Mouse (Mus musculus) hindbrain, embryonic 12.5 days (tissue): ENCODE measurements around the gene 6030468B19Rik. TPM values are rescaled to one million over a fixed set of nuclear protein-coding genes. Genes with fewer than 3 reads are reported as not detected.

Experiments
- ATAC-seq: fragments of 200-750 bp; cut with Nextera tagmentation; 2 replicates; pipeline ENCODE4 v1.8.0; 2017; ENCODE audit warnings: moderate TSS enrichment; ENCODE audit not compliant: low FRiP score
- H3K27ac ChIP-seq: fragments of 300-500 bp; sonication (generic); 2 replicates; pipeline ENCODE4 v1.5.1; 2016; ENCODE audit warnings: mild to moderate bottlenecking
- H3K27me3 ChIP-seq: fragments of 300-500 bp; sonication (generic); 2 replicates; pipeline ENCODE4 v1.6.1; 2016; ENCODE audit warnings: mild to moderate bottlenecking
- H3K36me3 ChIP-seq: fragments of 300-500 bp; sonication (generic); 2 replicates; pipeline ENCODE4 v1.6.1; 2016; ENCODE audit warnings: mild to moderate bottlenecking
- H3K4me1 ChIP-seq: fragments of 300-500 bp; sonication (generic); 2 replicates; pipeline ENCODE4 v1.6.1; 2016
- H3K4me2 ChIP-seq: fragments of 300-500 bp; sonication (generic); replicated peaks from 2 replicates; pipeline ENCODE4 v1.6.1; 2016; ENCODE audit warnings: mild to moderate bottlenecking
- H3K4me3 ChIP-seq: fragments of 300-500 bp; sonication (generic); 2 replicates; pipeline ENCODE4 v1.5.1; 2016; ENCODE audit warnings: mild to moderate bottlenecking
- H3K9ac ChIP-seq: fragments of 300-500 bp; sonication (generic); 2 replicates; pipeline ENCODE4 v1.6.1; 2016; ENCODE audit warnings: mild to moderate bottlenecking, moderate library complexity
- H3K9me3 ChIP-seq: fragments of 300-500 bp; sonication (generic); replicated peaks from 2 replicates; pipeline ENCODE4 v1.6.1; 2016; ENCODE audit warnings: mild to moderate bottlenecking
- WGBS: fragments of 180-500 bp; shearing (Covaris S2); methylation state at CpG from one replicate; pipeline ENCODE4 v1.1.7; 2016; 5-methylcytosine and 5-hydroxymethylcytosine counted together
- polyA plus RNA-seq: library from polyadenylated mRNA; unstranded; fragments of >200 nt; fragmentation: Nextera tagmentation; extraction: Ambion mirVana; gene quantifications from 2 replicates; pipeline ENCODE4 v1.2.1, GENCODE M21; 2016

6030468B19Rik gene
- polyA plus RNA-seq, 1 experiment from 2014 or later: 0.67 TPM

DNA sequence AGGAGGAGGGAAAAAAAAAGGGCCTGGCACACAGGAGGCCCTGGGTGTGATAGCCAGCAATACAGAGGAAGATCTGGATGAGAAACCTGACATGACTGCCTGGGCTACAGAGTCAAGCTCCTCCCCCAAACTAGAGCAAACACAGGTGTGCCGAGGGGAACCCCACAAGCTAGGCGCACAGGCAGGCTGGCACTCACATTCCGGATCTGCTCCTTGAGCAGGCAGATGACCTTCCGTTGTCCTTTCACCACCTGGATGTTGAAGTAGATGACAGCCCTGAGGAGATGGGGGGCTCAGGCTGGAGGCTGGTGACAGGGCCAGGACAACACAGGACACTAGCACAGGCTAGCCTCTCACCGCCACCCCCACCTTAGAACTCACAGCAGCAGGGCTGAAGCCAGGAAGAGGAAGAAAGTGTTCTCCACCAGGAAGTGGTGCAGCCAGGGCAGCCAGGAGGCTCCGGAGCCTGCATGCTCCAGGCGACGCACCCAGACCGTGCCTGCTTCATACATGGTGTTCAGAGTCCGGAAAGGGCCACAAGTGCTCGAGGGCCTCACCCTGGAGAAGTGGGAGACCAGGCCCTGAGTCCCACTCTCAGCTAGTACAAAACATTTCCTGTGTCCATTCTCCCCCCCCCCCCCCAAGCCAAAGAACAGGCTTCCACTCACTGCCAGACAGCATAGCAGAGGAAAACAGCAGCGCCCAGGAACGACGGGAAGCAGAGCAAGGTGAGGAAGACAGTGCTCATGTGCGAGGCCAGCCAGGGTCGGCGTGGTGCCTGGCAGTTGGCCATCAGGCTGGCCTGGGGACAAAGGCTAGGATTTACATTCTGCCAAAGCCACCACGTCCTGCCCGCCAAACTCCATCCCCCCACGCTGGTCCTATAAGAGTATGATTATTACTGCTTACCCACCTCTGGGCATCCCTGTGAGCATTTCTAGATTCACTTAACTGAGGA, 28.5 kb upstream of the 6030468B19Rik start:
- H3K4me3 ChIP-seq: no peak overlapping the region
- WGBS: 86% methylated on average over 20 of the region's 20 CpGs
- H3K27ac ChIP-seq: peak overlapping the region; percentile 62
- ATAC-seq: no peak
- H3K36me3 ChIP-seq: peaks cover 29% of the 10 kb centered on the region
- H3K9me3 ChIP-seq: no peaks in the 10 kb centered on the region
- H3K9ac ChIP-seq: no peak overlapping the region
- H3K4me1 ChIP-seq: peaks cover 7% of the 10 kb centered on the region; the same call in 1 of the 2 replicates
- H3K4me2 ChIP-seq: no peak overlapping the region
- no peaks in the 10 kb centered on the region for H3K27me3 ChIP-seq

DNA sequence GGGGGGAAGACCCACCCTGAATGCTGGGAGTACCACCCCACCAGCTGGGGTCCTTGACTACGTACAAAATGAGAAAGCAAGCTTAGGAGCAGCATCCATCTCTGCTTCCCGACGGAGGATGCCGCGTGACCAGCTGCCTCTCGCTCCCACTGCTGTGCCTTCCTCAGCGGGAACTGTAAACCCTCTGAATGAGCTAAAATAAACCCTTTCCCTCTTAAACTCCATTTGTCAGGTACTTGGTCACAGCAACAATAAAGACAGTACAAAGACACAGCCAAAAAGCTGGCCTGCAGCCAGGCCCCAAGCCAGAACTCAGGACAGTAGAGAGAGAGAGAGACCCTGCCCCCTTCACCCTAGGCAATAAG, 27.8 kb upstream of the 6030468B19Rik start:
- Histone ChIP-seq H3K4me2 (no peak overlapping the region), H3K4me3 (no peak overlapping the region), H3K36me3 (peaks cover 22% of the 10 kb centered on the region), H3K9me3 (no peaks in the 10 kb centered on the region), H3K27ac (peak overlapping the region; percentile 62), H3K9ac (no peak overlapping the region), H3K4me1 (peaks cover 7% of the 10 kb centered on the region; the same call in 1 of the 2 replicates), H3K27me3 (no peaks in the 10 kb centered on the region)
- peak; percentile 24; the same call in 1 of the 2 replicates for ATAC-seq
- 70% methylated on average over 7 of the region's 7 CpGs for WGBS

DNA sequence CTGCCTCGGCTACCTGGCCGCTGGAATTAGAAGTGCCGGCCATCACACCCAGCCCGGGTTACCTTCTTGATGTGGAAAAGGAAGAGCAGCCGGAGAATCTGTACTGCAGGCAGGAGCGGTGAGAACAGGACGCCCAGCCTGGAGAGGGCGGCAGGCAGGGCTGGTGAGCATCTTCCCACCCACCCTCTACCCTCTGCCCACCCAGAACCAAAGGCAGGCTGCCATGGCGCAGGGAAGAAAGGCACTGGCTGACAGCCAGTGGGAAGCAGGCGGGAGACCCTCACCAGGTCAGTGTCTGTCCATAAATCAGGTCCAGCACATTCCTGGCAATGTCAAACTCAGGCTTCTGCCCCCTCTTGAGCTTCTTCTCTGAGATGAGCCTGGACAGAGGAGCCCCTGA, 27.1 kb upstream of the 6030468B19Rik start:
- Histone ChIP-seq H3K36me3 (peaks cover 15% of the 10 kb centered on the region), H3K4me3 (no peak overlapping the region), H3K4me1 (peaks cover 7% of the 10 kb centered on the region; the same call in 1 of the 2 replicates), H3K27me3 (no peaks in the 10 kb centered on the region), H3K9me3 (no peaks in the 10 kb centered on the region), H3K4me2 (no peak overlapping the region), H3K9ac (no peak overlapping the region), H3K27ac (no peak overlapping the region)
- ATAC-seq: no peak
- WGBS: 92% methylated on average over 10 of the region's 10 CpGs

DNA sequence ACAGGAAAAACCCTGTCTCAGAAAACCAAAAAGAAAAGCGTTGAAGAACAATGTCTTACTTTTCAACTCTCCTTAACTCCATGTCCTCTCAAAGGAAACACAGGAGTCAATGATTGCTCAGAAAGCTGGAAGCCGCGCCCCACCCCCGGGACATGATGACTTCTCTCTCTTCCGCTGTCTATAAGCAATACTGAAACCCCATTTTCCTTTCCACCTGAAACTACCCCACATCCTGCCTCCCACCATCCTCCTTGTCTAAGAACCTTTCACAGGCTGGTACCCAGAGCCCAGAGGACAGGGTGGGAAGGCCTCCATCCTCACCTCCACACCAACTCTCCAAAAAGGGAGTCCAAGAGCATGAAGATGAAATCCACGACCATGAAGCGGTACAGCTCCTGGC, 25.1 kb upstream of the 6030468B19Rik start:
- no peaks in the 10 kb centered on the region for H3K27me3 ChIP-seq
- no peak overlapping the region for H3K27ac ChIP-seq
- peaks cover 7% of the 10 kb centered on the region; the same call in 1 of the 2 replicates for H3K4me1 ChIP-seq
- no peaks in the 10 kb centered on the region for H3K9me3 ChIP-seq
- H3K36me3 ChIP-seq: peaks cover 3% of the 10 kb centered on the region; the same call in 1 of the 2 replicates
- H3K4me2 ChIP-seq: no peak overlapping the region
- H3K9ac ChIP-seq: no peak overlapping the region
- no peak overlapping the region for H3K4me3 ChIP-seq
- 94% methylated on average over 7 of the region's 7 CpGs for WGBS
- ATAC-seq: no peak

DNA sequence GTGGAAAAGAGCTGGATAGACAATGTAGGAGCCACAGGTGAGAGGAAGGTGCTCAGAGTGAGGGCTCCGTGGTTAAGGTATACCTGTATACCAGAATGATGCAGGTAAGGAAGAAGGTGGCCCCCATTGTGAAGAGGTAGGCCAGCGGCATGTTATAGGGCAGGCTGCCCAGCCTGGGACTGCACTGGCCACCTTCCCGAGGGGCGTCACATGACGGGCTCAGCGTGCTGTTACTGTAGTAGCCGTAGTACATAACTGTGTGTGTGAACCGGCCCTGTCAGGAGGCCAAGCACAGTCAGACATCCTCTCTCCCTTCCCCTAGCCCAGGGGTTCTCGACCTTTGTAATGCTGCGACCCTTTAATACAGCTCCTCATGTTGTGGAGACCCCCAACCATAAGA, 22.5 kb upstream of the 6030468B19Rik start:
- peaks cover 2% of the 10 kb centered on the region for H3K27me3 ChIP-seq
- no peak overlapping the region for H3K9ac ChIP-seq
- H3K27ac ChIP-seq: no peak overlapping the region
- no peaks in the 10 kb centered on the region for H3K9me3 ChIP-seq
- no peak overlapping the region for H3K4me2 ChIP-seq
- ATAC-seq: no peak
- 94% methylated on average over 10 of the region's 10 CpGs for WGBS
- H3K4me3 ChIP-seq: no peak overlapping the region
- H3K4me1 ChIP-seq: peaks cover 18% of the 10 kb centered on the region
- H3K36me3 ChIP-seq: peaks cover 3% of the 10 kb centered on the region; the same call in 1 of the 2 replicates

DNA sequence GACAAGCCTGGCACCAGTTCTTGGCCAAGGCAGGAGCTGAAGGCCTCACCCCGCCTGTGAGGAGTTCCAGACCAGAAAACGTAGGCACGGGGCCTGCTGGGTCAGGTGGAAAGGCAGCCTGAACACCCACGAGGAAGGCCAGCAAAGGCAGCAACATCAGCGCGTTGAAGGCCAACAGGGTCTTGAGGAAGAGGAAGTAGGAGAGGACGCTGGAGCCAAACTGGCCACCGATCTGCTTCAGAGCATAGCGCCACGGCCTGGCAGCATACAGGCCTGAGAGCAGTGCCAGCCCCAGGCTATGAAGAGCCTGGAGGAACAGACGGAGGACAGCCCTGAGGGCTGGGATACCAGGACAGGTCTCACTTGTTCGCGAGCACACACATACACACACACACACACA, 21.9 kb upstream of the 6030468B19Rik start:
- peaks cover 23% of the 10 kb centered on the region for H3K4me1 ChIP-seq
- peaks cover 8% of the 10 kb centered on the region for H3K27me3 ChIP-seq
- H3K27ac ChIP-seq: no peak overlapping the region
- H3K4me3 ChIP-seq: no peak overlapping the region
- ATAC-seq: no peak
- H3K36me3 ChIP-seq: peaks cover 3% of the 10 kb centered on the region; the same call in 1 of the 2 replicates
- WGBS: 96% methylated on average over 13 of the region's 13 CpGs
- H3K4me2 ChIP-seq: no peak overlapping the region
- H3K9ac ChIP-seq: no peak overlapping the region
- H3K9me3 ChIP-seq: no peaks in the 10 kb centered on the region

DNA sequence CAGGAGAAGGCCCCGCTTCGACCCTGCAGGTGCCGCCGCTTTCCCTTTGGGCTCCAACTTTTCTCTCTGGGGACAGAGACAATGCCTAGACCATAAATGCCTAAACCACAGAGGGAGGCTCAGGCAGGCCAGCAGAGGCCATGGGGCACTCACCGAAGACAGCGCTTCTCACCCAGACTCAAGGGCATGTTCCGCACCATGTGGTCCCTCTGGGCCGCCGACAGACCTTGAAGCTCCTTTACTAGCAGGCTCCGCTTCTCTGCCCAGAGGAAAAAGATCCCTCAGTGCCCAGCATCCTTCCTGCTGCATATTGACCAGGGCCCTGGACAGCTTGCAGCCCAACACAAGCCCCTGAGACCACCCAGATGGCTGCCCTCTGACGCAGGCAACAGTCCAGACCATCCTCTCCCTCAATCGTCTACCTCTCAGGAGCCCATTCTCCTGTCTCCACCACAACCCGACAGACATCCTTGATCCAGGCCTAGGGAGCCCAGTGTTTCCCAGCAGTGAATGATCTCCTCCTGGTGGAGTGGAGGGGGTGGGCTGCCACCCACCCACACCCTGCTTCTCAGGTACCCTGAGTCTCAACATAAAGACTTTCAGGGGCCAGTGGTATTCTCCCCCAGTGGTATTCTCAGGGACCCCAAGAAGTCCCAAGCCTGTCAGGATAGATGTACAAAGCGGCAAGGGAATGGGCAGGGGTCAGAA, 21.2 kb upstream of the 6030468B19Rik start:
- H3K27ac ChIP-seq: no peak overlapping the region
- H3K9me3 ChIP-seq: no peaks in the 10 kb centered on the region
- 92% methylated on average over 14 of the region's 14 CpGs for WGBS
- no peak overlapping the region for H3K4me3 ChIP-seq
- H3K4me1 ChIP-seq: peaks cover 30% of the 10 kb centered on the region
- H3K9ac ChIP-seq: no peak overlapping the region
- H3K4me2 ChIP-seq: no peak overlapping the region
- H3K27me3 ChIP-seq: peaks cover 15% of the 10 kb centered on the region
- no peak for ATAC-seq
- peaks cover 2% of the 10 kb centered on the region; the same call in 1 of the 2 replicates for H3K36me3 ChIP-seq

DNA sequence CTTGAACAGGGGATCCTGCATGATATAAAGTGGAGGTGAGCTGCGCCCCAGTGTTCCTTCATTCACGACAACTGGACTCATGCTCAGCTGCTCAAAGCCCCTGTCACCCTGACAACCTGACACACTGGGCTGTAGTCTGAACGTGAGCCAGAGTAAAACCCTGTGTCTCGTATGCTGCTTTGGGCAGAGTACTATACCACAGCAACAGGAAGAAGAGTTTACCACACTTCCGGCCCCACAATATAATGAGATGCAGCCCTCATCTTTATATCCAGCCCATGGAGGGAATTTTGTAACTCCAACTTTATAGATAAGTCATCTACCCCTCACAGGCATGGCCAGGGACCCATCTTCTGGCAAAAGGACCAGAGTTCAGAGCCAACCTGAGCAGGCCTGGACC, 20.3 kb upstream of the 6030468B19Rik start:
- no peaks in the 10 kb centered on the region for H3K9me3 ChIP-seq
- no peak overlapping the region for H3K9ac ChIP-seq
- H3K36me3 ChIP-seq: no peaks in the 10 kb centered on the region
- no peak overlapping the region for H3K4me3 ChIP-seq
- peaks cover 24% of the 10 kb centered on the region for H3K27me3 ChIP-seq
- 92% methylated on average over 5 of the region's 5 CpGs for WGBS
- H3K27ac ChIP-seq: no peak overlapping the region
- H3K4me1 ChIP-seq: peaks cover 38% of the 10 kb centered on the region
- no peak overlapping the region for H3K4me2 ChIP-seq
- no peak for ATAC-seq

DNA sequence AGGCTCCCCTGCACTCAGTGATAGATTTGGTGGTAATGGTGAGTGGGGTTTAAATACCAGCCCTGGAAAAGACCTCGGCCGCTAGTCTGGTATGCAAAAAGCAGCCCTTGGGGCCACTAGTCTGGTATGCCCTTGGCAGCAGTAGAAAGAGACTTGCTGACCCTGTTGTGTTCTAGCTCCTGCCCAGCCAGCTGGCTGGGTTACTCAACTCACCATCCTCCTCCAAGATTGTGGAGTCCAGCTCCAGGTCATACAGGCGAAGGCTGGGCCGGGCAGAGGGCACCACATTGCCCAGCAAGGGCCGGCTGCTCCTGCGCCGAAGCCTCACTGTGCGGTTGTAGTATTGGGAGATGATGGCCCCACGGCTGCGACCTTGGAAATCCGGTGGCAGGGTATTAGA, 19.4 kb upstream of the 6030468B19Rik start:
- Histone ChIP-seq H3K4me1 (peaks cover 45% of the 10 kb centered on the region), H3K9me3 (no peaks in the 10 kb centered on the region), H3K9ac (no peak overlapping the region), H3K4me3 (no peak overlapping the region), H3K4me2 (no peak overlapping the region), H3K27me3 (peaks cover 33% of the 10 kb centered on the region), H3K27ac (no peak overlapping the region), H3K36me3 (no peaks in the 10 kb centered on the region)
- ATAC-seq: no peak
- WGBS: 96% methylated on average over 11 of the region's 11 CpGs

DNA sequence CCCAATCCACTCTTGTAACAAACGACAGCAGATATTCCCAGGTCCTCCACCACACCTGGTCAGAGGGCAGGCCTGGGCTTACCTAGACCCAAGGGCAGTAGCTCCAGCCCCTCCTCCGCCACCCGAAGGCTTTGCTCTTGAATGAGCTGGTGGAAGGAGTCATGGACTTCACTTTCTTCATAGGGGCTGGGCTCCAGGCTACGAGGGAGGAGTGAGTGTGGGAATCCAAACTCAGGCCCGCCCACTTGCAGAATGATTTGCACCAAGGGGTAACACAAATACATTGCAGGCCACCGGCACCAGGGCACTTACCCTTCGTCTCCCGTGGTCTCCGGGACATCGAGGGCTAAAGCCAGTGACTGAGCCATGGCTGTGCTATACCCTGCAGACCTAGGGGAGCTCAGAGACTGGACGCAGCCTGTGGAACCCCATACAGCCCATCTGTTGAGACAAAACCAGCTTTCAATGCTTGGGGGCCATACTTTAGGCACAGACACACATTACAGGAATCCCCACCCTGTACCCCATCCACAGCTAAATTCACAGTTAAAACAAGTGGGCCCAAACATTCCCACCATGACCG, 18.5 kb upstream of the 6030468B19Rik start:
- WGBS: 59% methylated on average over 12 of the region's 12 CpGs
- Histone ChIP-seq H3K4me3 (peak overlapping the region; percentile 25; the same call in 1 of the 2 replicates), H3K9ac (0 out of 2 replicates have a peak overlapping the region, but pooled peaks have one; percentile 39), H3K4me1 (peaks cover 53% of the 10 kb centered on the region), H3K9me3 (no peaks in the 10 kb centered on the region), H3K27me3 (peaks cover 40% of the 10 kb centered on the region), H3K4me2 (peak overlapping the region; percentile 62), H3K27ac (peak overlapping the region; percentile 74), H3K36me3 (no peaks in the 10 kb centered on the region)
- no peak for ATAC-seq

DNA sequence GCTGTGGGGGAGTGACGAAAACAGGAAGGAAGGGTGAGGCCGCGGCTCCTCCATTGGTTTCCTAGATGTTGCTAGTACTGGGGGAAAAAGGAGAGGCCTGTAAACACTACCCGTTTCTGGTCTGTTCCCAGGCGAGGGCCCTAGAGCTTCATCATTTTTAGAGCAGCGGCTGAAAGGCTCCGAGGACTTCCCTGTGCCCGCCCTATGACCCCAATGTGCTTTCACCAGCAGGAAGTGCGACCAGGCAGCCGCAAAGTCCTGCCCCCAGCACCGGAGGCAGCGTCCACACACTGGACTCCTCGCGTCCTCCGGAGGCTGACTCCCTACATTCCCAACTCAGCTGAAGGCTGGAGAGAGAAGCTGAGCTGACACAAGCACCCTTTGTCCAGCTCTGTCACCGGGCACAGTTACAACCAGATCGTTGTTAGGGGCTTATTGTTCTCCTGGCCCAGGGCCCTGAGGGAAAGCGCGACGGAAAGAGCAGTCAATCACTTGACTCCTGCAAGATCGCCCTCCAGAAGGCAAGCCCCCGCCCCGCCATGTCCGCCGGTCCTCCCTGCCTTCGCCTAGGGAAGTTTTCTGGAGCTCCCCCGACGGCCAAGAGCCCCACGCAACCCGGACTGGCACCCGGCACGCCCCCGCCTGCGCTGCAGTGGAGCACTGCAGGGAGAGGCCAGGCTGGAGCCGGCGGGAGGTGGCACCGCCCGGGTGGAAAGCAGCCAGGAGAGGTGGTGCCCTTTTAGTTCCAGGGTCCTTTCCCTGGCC, 17.8 kb upstream of the 6030468B19Rik start:
- peak; percentile 67 for ATAC-seq
- Histone ChIP-seq H3K27me3 (peaks cover 47% of the 10 kb centered on the region), H3K4me3 (peak overlapping the region; percentile 25), H3K9ac (peak overlapping the region; percentile 39), H3K27ac (peak overlapping the region; percentile 74), H3K4me1 (peaks cover 53% of the 10 kb centered on the region), H3K36me3 (no peaks in the 10 kb centered on the region), H3K4me2 (peak overlapping the region; percentile 62), H3K9me3 (no peaks in the 10 kb centered on the region)
- WGBS: 3% methylated on average over 38 of the region's 38 CpGs
